ENCODE assay signal across 17 mouse cellular contexts in the genomic region with DNA sequence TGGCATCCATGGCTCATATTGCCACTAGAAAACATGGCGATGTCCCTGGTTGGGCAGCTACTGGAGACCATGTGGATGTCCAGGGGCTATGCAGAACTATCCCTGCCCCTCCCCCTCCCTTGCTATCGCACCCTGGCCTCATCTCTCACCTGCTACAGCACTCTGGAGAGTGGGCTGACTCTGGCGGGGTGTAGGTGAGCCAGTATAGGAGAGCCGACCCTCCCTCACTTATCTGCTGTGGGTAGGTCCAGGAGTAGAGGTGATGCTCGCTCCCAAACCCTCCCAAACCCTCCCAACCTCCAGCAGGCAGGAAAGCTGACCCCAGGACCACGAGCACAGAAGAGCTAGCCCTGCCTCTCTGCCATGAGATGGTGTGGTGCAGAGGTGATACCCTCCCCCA.
"Had no signal": no experiment of that assay in that cellular context is flagged by ENCODE, and none has a peak within 500 bp of the region (broad histone marks: within the 10 kb centered on the region; RNA-seq: fewer than 3 reads in every experiment).

No protein-coding gene starts in this region.

- ATAC-seq: lung, postnatal 0 days had no signal

- H3K27me3 ChIP-seq: kidney, embryonic 15.5 days; liver, embryonic 13.5 days; megakaryocyte, embryonic 14.5 days had no signal

- H3K27ac ChIP-seq: kidney, embryonic 15.5 days; left cerebral cortex, adult 2 months; liver, embryonic 13.5 days; midbrain, embryonic 10.5 days had no signal

- H3K36me3 ChIP-seq: kidney, embryonic 15.5 days; liver, embryonic 13.5 days; midbrain, embryonic 10.5 days had no signal

- H3K9ac ChIP-seq: kidney, embryonic 15.5 days; liver, embryonic 13.5 days had no signal

- H3K4me3 ChIP-seq: kidney, embryonic 15.5 days; left cerebral cortex, adult 2 months; liver, embryonic 13.5 days; megakaryocyte, embryonic 14.5 days; midbrain, embryonic 10.5 days had no signal

- H3K4me2 ChIP-seq: kidney, embryonic 15.5 days; liver, embryonic 13.5 days had no signal

- DNase-seq: kidney, adult 11 months; kidney, adult 8-10 months; kidney, postnatal 10 days; kidney, postnatal 36 days; layer of hippocampus, postnatal 36 days; liver, embryonic 13.5 days; lung, adult 2 months; midbrain, embryonic 14.5 days; right cerebral cortex, adult 18-20 months; right cerebral cortex, postnatal 14 days; right cerebral cortex, postnatal 4 days; thymus, postnatal 25 days had no signal

- H3K4me1 ChIP-seq: liver, embryonic 13.5 days; megakaryocyte, embryonic 14.5 days had no signal

- H3K9me3 ChIP-seq: kidney, embryonic 15.5 days; liver, embryonic 13.5 days; megakaryocyte, embryonic 14.5 days; midbrain, embryonic 10.5 days had no signal
